In the genomic region with DNA sequence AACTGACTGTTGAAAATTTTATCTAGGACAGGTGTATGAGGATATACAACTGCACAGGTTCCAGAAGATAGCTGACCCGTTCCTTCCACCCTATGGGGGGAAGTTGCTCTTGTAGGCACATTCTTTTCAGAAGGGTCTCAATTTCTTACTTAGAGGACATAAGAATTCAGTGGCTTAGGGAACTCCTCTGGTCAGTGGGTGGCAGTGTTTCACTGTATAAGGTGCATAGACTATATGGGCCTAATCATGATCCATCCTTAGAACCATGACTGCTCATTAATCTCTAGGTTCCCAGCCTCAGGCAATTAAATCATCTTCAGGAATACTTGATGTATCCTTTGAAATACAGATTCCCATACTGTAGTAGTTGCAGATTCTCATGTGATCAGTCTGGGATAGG, we compare ENCODE assay signal across 10 mouse cellular contexts. TPM values are rescaled to one million over a fixed set of nuclear protein-coding genes. Genes with fewer than 3 reads are reported as not detected.
A peak's percentile ranks its signal among the peaks of the same experiment; 100 is the strongest.
DNase-seq lines count a peak whose midpoint lies in the region; ATAC-seq lines count a peak whose summit lies in the region.
"Had no signal": no experiment of that assay in that cellular context is flagged by ENCODE, and none has a peak within 500 bp of the region (broad histone marks: within the 10 kb centered on the region; RNA-seq: fewer than 3 reads in every experiment).

No protein-coding gene starts in this region.

- ATAC-seq in forebrain, embryonic 11.5 days (replicated peaks; ENCODE audit: low FRiP score): peak; percentile 56; the same call in 1 of the 2 replicates
- peak; percentile 63; the same call in 1 of the 2 replicates for ATAC-seq in embryonic facial prominence, embryonic 14.5 days (ENCODE audit: low read depth)
- peak; percentile 48; the same call in 1 of the 2 replicates for ATAC-seq in neutrophil, adult 5-6 weeks (ENCODE audit: extremely low read depth, insufficient number of reproducible peaks, low FRiP score, poor library complexity, severe bottlenecking)
- ATAC-seq in erythroid progenitor cell, adult 5-6 weeks (replicated peaks; ENCODE audit: low FRiP score, poor library complexity, severe bottlenecking): no peak

- no peak overlapping the region for H3K4me3 ChIP-seq in forebrain, embryonic 11.5 days (ENCODE audit: low read depth, low read length)
- no peak overlapping the region for H3K4me3 ChIP-seq in forebrain, embryonic 10.5 days
- no peak overlapping the region for H3K4me3 ChIP-seq in embryonic facial prominence, embryonic 14.5 days (ENCODE audit: low read depth, low read length)
- H3K4me3 ChIP-seq: heart, embryonic 13.5 days; megakaryocyte, embryonic 14.5 days had no signal

- WGBS in forebrain, embryonic 11.5 days: 89% methylated on average over 1 of the region's 1 CpGs
- 90% methylated on average over 1 of the region's 1 CpGs for WGBS in forebrain, embryonic 10.5 days
- 64% methylated on average over 1 of the region's 1 CpGs for WGBS in embryonic facial prominence, embryonic 14.5 days

- no peaks in the 10 kb centered on the region for H3K9me3 ChIP-seq in forebrain, embryonic 11.5 days (ENCODE audit: control insufficient read depth, low read length)
- no peaks in the 10 kb centered on the region for H3K9me3 ChIP-seq in forebrain, embryonic 10.5 days
- no peaks in the 10 kb centered on the region for H3K9me3 ChIP-seq in embryonic facial prominence, embryonic 14.5 days (ENCODE audit: control insufficient read depth, low read length)
- H3K9me3 ChIP-seq: heart, embryonic 13.5 days; megakaryocyte, embryonic 14.5 days had no signal

- no peak overlapping the region for H3K9ac ChIP-seq in forebrain, embryonic 11.5 days (ENCODE audit: low read length)
- no peak overlapping the region for H3K9ac ChIP-seq in embryonic facial prominence, embryonic 14.5 days (ENCODE audit: low read depth, low read length)
- H3K9ac ChIP-seq: heart, embryonic 13.5 days had no signal

- no peak overlapping the region for H3K27ac ChIP-seq in forebrain, embryonic 11.5 days (ENCODE audit: low read depth, low read length)
- no peak overlapping the region for H3K27ac ChIP-seq in forebrain, embryonic 10.5 days
- H3K27ac ChIP-seq in embryonic facial prominence, embryonic 14.5 days (replicated peaks; ENCODE audit: low read depth, low read length): no peak overlapping the region
- H3K27ac ChIP-seq: heart, embryonic 13.5 days had no signal

- no peaks in the 10 kb centered on the region for H3K36me3 ChIP-seq in forebrain, embryonic 11.5 days (ENCODE audit: control insufficient read depth, insufficient read depth, low read length)
- H3K36me3 ChIP-seq in forebrain, embryonic 10.5 days (replicated peaks): no peaks in the 10 kb centered on the region
- H3K36me3 ChIP-seq in embryonic facial prominence, embryonic 14.5 days (ENCODE audit: control insufficient read depth, insufficient read depth, low read length): no peaks in the 10 kb centered on the region
- H3K36me3 ChIP-seq: heart, embryonic 13.5 days had no signal

- H3K4me2 ChIP-seq in forebrain, embryonic 11.5 days (ENCODE audit: low read depth, low read length, severe bottlenecking): no peak overlapping the region
- H3K4me2 ChIP-seq in embryonic facial prominence, embryonic 14.5 days (ENCODE audit: low read depth, low read length): no peak overlapping the region
- H3K4me2 ChIP-seq: heart, embryonic 13.5 days had no signal

- no peaks in the 10 kb centered on the region for H3K4me1 ChIP-seq in forebrain, embryonic 11.5 days (replicated peaks; ENCODE audit: control insufficient read depth, insufficient read depth, low read length)
- no peaks in the 10 kb centered on the region for H3K4me1 ChIP-seq in forebrain, embryonic 10.5 days
- H3K4me1 ChIP-seq in embryonic facial prominence, embryonic 14.5 days (ENCODE audit: control insufficient read depth, insufficient read depth, low read length): no peaks in the 10 kb centered on the region
- H3K4me1 ChIP-seq: heart, embryonic 13.5 days had no signal

- no peaks in the 10 kb centered on the region for H3K27me3 ChIP-seq in forebrain, embryonic 11.5 days (ENCODE audit: control insufficient read depth, insufficient read depth, low read length)
- H3K27me3 ChIP-seq in forebrain, embryonic 10.5 days (ENCODE audit: poor library complexity, severe bottlenecking): no peaks in the 10 kb centered on the region
- H3K27me3 ChIP-seq in embryonic facial prominence, embryonic 14.5 days (replicated peaks; ENCODE audit: control insufficient read depth, insufficient read depth, low read length): no peaks in the 10 kb centered on the region
- H3K27me3 ChIP-seq: heart, embryonic 13.5 days; megakaryocyte, embryonic 14.5 days had no signal

- no peak for DNase-seq in forebrain, embryonic 11.5 days (ENCODE audit: low spot score)
- no peak for DNase-seq in forebrain, embryonic 10.5 days (ENCODE audit: extremely low spot score, low spot score)
- DNase-seq in right cerebral cortex, adult 18-20 months: peak; percentile 4
- no peak for DNase-seq in right cerebral cortex, postnatal 4 days
- peak; percentile 31 for DNase-seq in embryonic facial prominence, embryonic 14.5 days (ENCODE audit: low spot score)
- peak; percentile 36 to 40 for DNase-seq in kidney, postnatal 4 days

RNA-seq across cellular contexts. Expression of a gene that starts 5.5 kb away (rescaled TPM):
- not detected in 2 replicates for polyA plus RNA-seq in forebrain, embryonic 11.5 days (2014; fragmentation: Nextera tagmentation; extraction: Ambion mirVana)
- not detected in 2 replicates for polyA plus RNA-seq in forebrain, embryonic 10.5 days (2016; fragmentation: Nextera tagmentation; extraction: Ambion mirVana)
- polyA plus RNA-seq in embryonic facial prominence, embryonic 14.5 days (2014; fragmentation: Nextera tagmentation; extraction: Ambion mirVana): 0.50 TPM in 1 of 2 replicates, not detected in the other
- 14.1 and 20.3 TPM in 2 replicates for total RNA-seq in neutrophil, adult 5-6 weeks (2017)
- 3.6 and 12.2 TPM in 2 replicates for total RNA-seq in erythroid progenitor cell, adult 5-6 weeks (2015; ENCODE audit: low replicate concordance)
- 5.8 and 7.2 TPM in 2 replicates for total RNA-seq in erythroid progenitor cell, adult 5-6 weeks (2017; ENCODE audit: low replicate concordance)
- polyA plus RNA-seq: heart, embryonic 13.5 days had no signal

Comparison
In these comparisons a context has a peak if more than half of its experiments do, and no peak if none do; other contexts are left out.
1. DNase-seq: peak in right cerebral cortex, adult 18-20 months (single experiment), embryonic facial prominence, embryonic 14.5 days (single experiment) and kidney, postnatal 4 days (2 of 2); none in forebrain, embryonic 11.5 days (single experiment), forebrain, embryonic 10.5 days (single experiment) and right cerebral cortex, postnatal 4 days (single experiment).